Mouse (Mus musculus) ovary, postnatal 10 days (tissue): ENCODE measurements at regions not wholly inside any gene's neighbourhood (a gene's known extent, or its start where the extent isn't known, plus 50 kb on each side); places are given as distances from the start of the nearest gene placed in this dataset.

ENCODE experiments used
- DNase-seq: peaks from one replicate; pipeline ENCODE4 v3.0.0; 2022; ENCODE audit warnings: low spot score

DNA sequence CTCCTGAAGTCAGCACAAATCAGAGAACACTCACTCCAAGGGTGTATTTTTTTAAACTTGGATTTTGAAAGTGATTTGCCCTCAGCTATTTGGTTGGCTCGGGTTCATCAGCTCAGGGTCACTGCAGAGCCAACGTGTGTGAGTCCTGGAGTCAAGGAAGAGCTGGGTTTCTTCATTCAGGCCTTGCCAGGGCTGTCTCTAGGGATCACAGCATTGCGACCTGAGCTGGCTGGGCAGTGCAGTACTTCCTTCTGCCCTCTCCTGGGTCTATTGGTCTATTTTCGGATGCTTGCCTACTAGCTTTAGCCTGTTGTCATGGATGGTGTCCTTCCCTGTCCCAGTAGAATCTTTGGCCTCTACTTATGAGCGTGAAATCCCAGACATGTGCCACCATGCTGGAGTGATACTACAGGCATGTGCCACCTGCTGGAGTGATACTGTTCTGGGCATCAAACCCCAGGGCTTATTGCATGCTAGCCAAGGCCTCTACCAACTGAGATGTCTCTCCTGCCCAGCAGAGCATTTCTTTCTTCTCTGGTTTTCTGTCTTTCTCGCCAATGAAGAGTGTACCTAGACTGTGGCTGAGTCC, 211.7 kb upstream of the Rbfox1 start:
- DNase-seq = no peak

DNA sequence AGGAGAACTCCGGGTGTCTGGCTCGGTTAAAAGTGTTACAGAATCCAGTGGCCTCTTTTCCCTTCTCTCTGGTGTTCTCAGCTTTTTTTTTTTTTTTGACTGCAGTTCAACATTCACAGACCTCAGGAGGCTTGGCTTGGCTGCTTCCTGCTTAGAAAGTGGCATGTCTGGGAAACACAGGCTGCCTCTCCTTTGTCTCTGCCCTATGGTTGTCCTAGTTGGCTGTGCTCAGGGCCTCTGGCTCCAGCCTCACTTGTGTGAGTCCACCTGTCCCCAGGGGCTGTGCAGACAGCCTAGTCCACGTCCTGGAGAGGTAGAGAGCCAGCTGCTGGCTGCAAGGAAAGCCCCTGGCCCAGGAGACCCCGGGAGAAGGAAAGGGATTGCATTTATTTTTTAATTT, 212.3 kb upstream of the Rbfox1 start:
- no peak for DNase-seq

DNA sequence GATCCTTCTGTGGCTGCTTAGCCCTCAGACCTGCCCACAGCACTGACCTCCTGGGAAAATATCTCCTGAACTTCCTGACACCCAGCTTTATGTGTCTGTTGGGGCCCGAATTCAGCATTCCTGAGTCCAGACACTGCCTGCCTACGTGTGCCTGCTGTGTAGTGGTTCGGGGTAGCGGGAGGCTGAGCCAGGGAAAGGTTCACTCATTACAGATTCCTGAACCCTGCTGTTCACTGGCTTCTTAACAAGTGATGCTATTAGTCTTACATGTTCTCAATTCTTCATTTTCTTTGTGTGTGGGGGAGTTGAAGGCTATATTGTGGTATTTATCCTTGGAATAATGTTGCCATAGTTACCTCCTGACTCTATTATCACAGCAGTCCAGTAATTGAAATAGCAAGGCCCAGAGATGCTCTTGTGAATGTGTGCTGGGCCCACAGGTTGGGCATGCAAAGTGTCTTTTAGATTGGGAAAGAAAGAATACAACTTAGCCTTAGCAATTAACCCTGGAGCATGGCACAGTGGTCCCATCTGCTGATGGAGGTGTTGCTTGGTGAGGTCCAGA, 216.7 kb upstream of the Rbfox1 start:
- DNase-seq = no peak

GRCm38 (mm10) chr16:5661918-5662317, 223.2 kb upstream of the Rbfox1 start:
- no peak for DNase-seq

GRCm38 (mm10) chr16:5651551-5651950, 233.6 kb upstream of the Rbfox1 start:
- no peak for DNase-seq

GRCm38 (mm10) chr16:5651002-5651401, 234.2 kb upstream of the Rbfox1 start:
- DNase-seq = no peak

DNA sequence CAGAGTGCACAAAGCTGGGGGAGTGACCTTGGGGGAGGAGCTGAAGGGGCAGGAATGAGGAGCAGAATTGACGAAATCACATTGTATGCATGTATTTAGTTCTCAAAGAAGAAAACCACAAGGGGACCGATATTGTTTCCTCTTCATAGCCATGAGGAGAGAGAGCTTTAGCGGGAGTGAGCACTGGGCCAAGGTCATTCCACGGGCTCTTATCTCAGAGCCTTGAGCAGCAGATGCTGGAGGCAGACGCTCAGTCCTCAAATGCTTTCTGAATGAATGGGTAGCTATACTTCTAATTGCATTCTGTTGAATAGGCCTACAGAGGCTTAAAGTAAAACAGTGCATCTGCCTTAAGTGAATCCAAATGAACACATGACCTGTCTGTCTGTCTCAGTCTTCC, 245.2 kb upstream of the Rbfox1 start:
- DNase-seq = no peak

- DNase-seq = no peak
Observed at GRCm38 (mm10) chr16:5629996-5630395, 255.2 kb upstream of the Rbfox1 start.

GRCm38 (mm10) chr16:5627910-5628309, 257.2 kb upstream of the Rbfox1 start:
- DNase-seq = no peak

- no peak for DNase-seq
Observed at GRCm38 (mm10) chr16:5627117-5627909, 257.8 kb upstream of the Rbfox1 start.

- no peak for DNase-seq
Observed at GRCm38 (mm10) chr16:5625159-5625558, 260.0 kb upstream of the Rbfox1 start.

DNA sequence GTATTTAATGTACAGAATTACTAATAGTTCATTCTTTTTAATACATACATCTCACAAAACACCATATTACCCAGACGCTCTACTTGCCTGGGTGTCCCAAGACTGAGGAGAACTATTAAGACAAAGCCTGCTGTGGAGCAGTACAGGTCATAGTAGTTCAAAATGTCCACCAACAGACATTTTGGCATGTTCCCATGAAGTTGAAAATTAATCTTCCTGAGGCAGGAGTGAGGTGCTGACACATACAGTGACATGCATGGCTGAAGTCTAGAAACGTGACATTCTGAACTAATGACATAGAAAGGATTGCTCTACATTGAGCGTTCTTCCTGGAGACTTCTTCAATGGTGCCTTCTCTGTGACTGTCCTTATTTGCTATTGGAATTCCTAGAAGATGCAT, 264.6 kb upstream of the Rbfox1 start:
- no peak for DNase-seq

- no peak for DNase-seq
Observed at GRCm38 (mm10) chr16:5616356-5616755, 268.8 kb upstream of the Rbfox1 start.

GRCm38 (mm10) chr16:5595359-5595758, 289.8 kb upstream of the Rbfox1 start:
- DNase-seq = no peak

GRCm38 (mm10) chr16:5578333-5578732, 306.8 kb upstream of the Rbfox1 start:
- DNase-seq = no peak

GRCm38 (mm10) chr16:5572780-5573179, 312.4 kb upstream of the Rbfox1 start:
- no peak for DNase-seq

GRCm38 (mm10) chr16:5570619-5571018, 314.5 kb upstream of the Rbfox1 start:
- DNase-seq = no peak

GRCm38 (mm10) chr16:5569101-5569500, 313.3 kb upstream of the Eef2kmt start:
- no peak for DNase-seq

GRCm38 (mm10) chr16:5549026-5549425, 293.2 kb upstream of the Eef2kmt start:
- DNase-seq = no peak

- no peak for DNase-seq
Observed at GRCm38 (mm10) chr16:5548602-5549001, 292.8 kb upstream of the Eef2kmt start.

- no peak for DNase-seq
Observed at GRCm38 (mm10) chr16:5546808-5547207, 291.0 kb upstream of the Eef2kmt start.

DNA sequence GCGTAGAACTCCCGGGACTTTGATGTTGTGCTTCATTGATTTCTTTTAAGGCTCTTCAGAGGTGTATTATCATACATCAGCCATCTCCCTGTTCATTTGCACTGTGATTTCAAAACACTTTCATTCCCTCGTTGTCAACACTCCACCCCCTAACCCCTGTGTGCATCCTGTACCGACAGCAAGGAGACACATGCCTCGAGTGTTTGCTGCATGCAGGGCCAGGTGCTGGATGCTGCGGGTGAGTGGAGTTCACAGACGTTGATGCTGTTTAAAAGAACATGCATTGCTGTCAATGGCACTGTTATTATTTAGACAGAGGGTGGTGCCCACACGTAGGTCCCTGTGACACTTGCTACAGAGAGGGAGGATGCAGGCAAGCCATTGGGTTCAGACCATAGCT, 290.0 kb upstream of the Eef2kmt start:
- DNase-seq = no peak

DNA sequence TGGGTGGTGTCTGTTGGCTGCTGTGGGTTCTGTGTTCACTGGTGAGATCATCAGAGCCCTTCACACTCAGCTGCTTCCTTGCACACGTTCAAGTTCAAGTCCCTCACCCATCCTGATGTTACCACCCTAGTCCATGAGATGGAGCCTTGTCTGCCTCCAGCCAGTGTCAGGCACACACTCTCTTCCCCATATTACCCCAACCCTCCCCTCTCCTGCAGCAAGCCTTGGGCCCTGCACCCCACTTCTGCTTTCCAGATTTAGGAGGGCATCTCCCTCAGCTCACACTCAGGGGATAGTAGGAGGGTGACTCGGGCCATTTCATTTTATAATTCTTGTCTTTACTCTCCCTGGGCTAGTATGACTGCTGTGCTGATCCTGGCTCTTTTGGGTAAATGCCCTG, 288.7 kb upstream of the Eef2kmt start:
- DNase-seq = no peak
